ENCODE assay signal across 8 mouse cellular contexts in the genomic region with DNA sequence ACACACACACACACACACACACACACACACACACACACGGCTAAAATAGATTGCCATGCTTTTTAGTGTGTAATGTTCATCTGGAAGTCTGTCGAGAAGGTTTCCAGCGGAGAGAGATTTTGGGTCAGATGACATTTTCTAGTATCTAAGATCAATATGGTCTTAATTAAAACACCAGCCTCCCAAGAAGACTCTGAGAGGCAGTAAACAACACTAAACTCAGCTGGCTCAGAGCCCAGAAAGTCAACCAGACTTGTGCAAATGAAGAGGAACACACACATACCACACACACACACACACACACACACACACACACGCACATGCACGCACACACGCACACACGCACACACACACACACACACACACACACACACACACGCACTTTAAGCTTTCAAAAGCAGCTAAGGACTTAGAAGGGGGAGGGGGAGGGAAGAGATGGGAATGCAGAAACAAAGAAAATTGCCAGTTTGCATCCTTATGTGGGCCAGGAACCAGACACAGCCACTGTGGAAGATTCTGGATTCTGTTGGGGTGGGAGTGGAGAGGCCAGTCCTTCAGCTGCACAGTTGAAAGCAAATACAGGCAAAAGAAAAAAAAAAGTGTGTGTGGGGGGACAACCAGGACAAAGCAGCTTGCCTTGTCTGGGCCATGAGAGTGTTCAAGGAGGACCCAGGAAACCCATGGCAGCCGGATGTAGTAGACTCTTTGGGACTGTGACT.
DNase-seq lines count a peak whose midpoint lies in the region; ATAC-seq and TF ChIP-seq lines count a peak whose summit lies in the region.

No protein-coding gene starts in this region.

- H3K4me1 ChIP-seq in hindbrain, embryonic 13.5 days (replicated peaks): no peaks in the 10 kb centered on the region
- peaks cover 3% of the 10 kb centered on the region; the same call in 1 of the 2 replicates for H3K4me1 ChIP-seq in hindbrain, embryonic 12.5 days
- no peaks in the 10 kb centered on the region for H3K4me1 ChIP-seq in forebrain, postnatal 0 days (ENCODE audit: insufficient read depth)
- no peaks in the 10 kb centered on the region for H3K4me1 ChIP-seq in lung, postnatal 0 days (ENCODE audit: insufficient read depth, low read depth, low read length)
- no peaks in the 10 kb centered on the region for H3K4me1 ChIP-seq in liver, postnatal 0 days (ENCODE audit: insufficient read depth)

- H3K36me3 ChIP-seq in hindbrain, embryonic 13.5 days: no peaks in the 10 kb centered on the region
- H3K36me3 ChIP-seq in hindbrain, embryonic 12.5 days: no peaks in the 10 kb centered on the region
- H3K36me3 ChIP-seq in forebrain, postnatal 0 days (ENCODE audit: insufficient read depth): no peaks in the 10 kb centered on the region
- H3K36me3 ChIP-seq in lung, postnatal 0 days (ENCODE audit: insufficient read depth, low read length): no peaks in the 10 kb centered on the region
- H3K36me3 ChIP-seq in liver, postnatal 0 days (replicated peaks; ENCODE audit: insufficient read depth, low read length): no peaks in the 10 kb centered on the region

- H3K9me3 ChIP-seq in hindbrain, embryonic 13.5 days: no peaks in the 10 kb centered on the region
- 0 out of 2 replicates have a peak, but pooled peaks cover 3% of the 10 kb centered on the region for H3K9me3 ChIP-seq in hindbrain, embryonic 12.5 days (replicated peaks)
- no peaks in the 10 kb centered on the region for H3K9me3 ChIP-seq in forebrain, postnatal 0 days (ENCODE audit: low read length)
- H3K9me3 ChIP-seq in lung, postnatal 0 days (ENCODE audit: low read length): no peaks in the 10 kb centered on the region; the same call in 1 of the 2 replicates
- no peaks in the 10 kb centered on the region for H3K9me3 ChIP-seq in liver, postnatal 0 days (ENCODE audit: low read length)

- H3K27me3 ChIP-seq in hindbrain, embryonic 13.5 days: no peaks in the 10 kb centered on the region
- H3K27me3 ChIP-seq in hindbrain, embryonic 12.5 days: no peaks in the 10 kb centered on the region
- H3K27me3 ChIP-seq in forebrain, postnatal 0 days (ENCODE audit: insufficient read depth, low read length): no peaks in the 10 kb centered on the region
- H3K27me3 ChIP-seq in lung, postnatal 0 days (replicated peaks; ENCODE audit: insufficient read depth, low read length): no peaks in the 10 kb centered on the region
- H3K27me3 ChIP-seq in liver, postnatal 0 days (ENCODE audit: insufficient read depth, low read length): no peaks in the 10 kb centered on the region

- ATAC-seq in hindbrain, embryonic 13.5 days (ENCODE audit: low FRiP score): no peak
- ATAC-seq in hindbrain, embryonic 12.5 days (ENCODE audit: low FRiP score): no peak
- peak; percentile 53; the same call in 1 of the 2 replicates for ATAC-seq in forebrain, postnatal 0 days
- peak; percentile 19; the same call in 1 of the 2 replicates for ATAC-seq in lung, postnatal 0 days
- ATAC-seq in liver, postnatal 0 days: no peak

- TF ChIP-seq CTCF in forebrain, postnatal 0 days (IDR thresholded peaks at IDR 0.05; ENCODE audit: low read depth): no peak
- TF ChIP-seq CTCF in lung, postnatal 0 days (IDR thresholded peaks at IDR 0.05): no peak
- TF ChIP-seq CTCF in liver, postnatal 0 days (IDR thresholded peaks at IDR 0.05; ENCODE audit: low read depth): no peak

- DNase-seq in NIH3T3 (ENCODE audit: low read depth): peak; percentile 91
- peak; percentile 82 for DNase-seq in forebrain, postnatal 0 days
- DNase-seq in lung, postnatal 0 days (ENCODE audit: low spot score): peak; percentile 53
- no peak for DNase-seq in thymus, postnatal 14 days
- no peak for DNase-seq in cerebellum, adult 9-10 months
- no peak for DNase-seq in liver, postnatal 0 days

- H3K27ac ChIP-seq in hindbrain, embryonic 13.5 days: 0 out of 2 replicates have a peak overlapping the region, but pooled peaks have one; percentile 58
- H3K27ac ChIP-seq in hindbrain, embryonic 12.5 days: no peak overlapping the region
- 0 out of 2 replicates have a peak overlapping the region, but pooled peaks have one; percentile 45 for H3K27ac ChIP-seq in forebrain, postnatal 0 days (ENCODE audit: low read depth, low read length)
- no peak overlapping the region for H3K27ac ChIP-seq in lung, postnatal 0 days (ENCODE audit: low read length)
- H3K27ac ChIP-seq in liver, postnatal 0 days (ENCODE audit: low read depth): no peak overlapping the region

- H3K9ac ChIP-seq in hindbrain, embryonic 13.5 days: no peak overlapping the region
- H3K9ac ChIP-seq in hindbrain, embryonic 12.5 days: no peak overlapping the region
- H3K9ac ChIP-seq in forebrain, postnatal 0 days: no peak overlapping the region
- H3K9ac ChIP-seq in lung, postnatal 0 days (replicated peaks; ENCODE audit: low read depth): no peak overlapping the region
- no peak overlapping the region for H3K9ac ChIP-seq in liver, postnatal 0 days (replicated peaks)

- TF ChIP-seq EP300 in lung, postnatal 0 days (IDR thresholded peaks at IDR 0.05): no peak
- TF ChIP-seq EP300 in liver, postnatal 0 days (IDR thresholded peaks at IDR 0.05; ENCODE audit: low read depth): no peak

- WGBS in hindbrain, embryonic 13.5 days: 75% methylated on average over 9 of the region's 9 CpGs
- WGBS in hindbrain, embryonic 12.5 days: 69% methylated on average over 8 of the region's 9 CpGs
- WGBS in forebrain, postnatal 0 days: 58% methylated on average over 9 of the region's 9 CpGs
- WGBS in lung, postnatal 0 days: 44% methylated on average over 9 of the region's 9 CpGs
- WGBS in liver, postnatal 0 days (ENCODE audit: insufficient replicate concordance): 75% methylated on average over 8 of the region's 9 CpGs

- H3K4me2 ChIP-seq in hindbrain, embryonic 13.5 days: no peak overlapping the region
- H3K4me2 ChIP-seq in hindbrain, embryonic 12.5 days (replicated peaks): no peak overlapping the region
- H3K4me2 ChIP-seq in forebrain, postnatal 0 days (ENCODE audit: low read depth): no peak overlapping the region
- H3K4me2 ChIP-seq in lung, postnatal 0 days (replicated peaks; ENCODE audit: low read depth, low read length): no peak overlapping the region
- no peak overlapping the region for H3K4me2 ChIP-seq in liver, postnatal 0 days (ENCODE audit: low read depth, low read length)

- no peak overlapping the region for H3K4me3 ChIP-seq in hindbrain, embryonic 13.5 days
- no peak overlapping the region for H3K4me3 ChIP-seq in hindbrain, embryonic 12.5 days
- H3K4me3 ChIP-seq in forebrain, postnatal 0 days (ENCODE audit: low read depth, low read length): no peak overlapping the region
- H3K4me3 ChIP-seq in lung, postnatal 0 days (ENCODE audit: low read depth, low read length): no peak overlapping the region
- no peak overlapping the region for H3K4me3 ChIP-seq in liver, postnatal 0 days (ENCODE audit: low read depth, low read length)

Comparison
In these comparisons a context has a peak if more than half of its experiments do, and no peak if none do; other contexts are left out.
1. H3K27ac ChIP-seq: peak in hindbrain, embryonic 13.5 days (single experiment) and forebrain, postnatal 0 days (single experiment); none in hindbrain, embryonic 12.5 days (single experiment), lung, postnatal 0 days (single experiment) and liver, postnatal 0 days (single experiment).
2. ATAC-seq: peak in forebrain, postnatal 0 days (single experiment) and lung, postnatal 0 days (single experiment); none in hindbrain, embryonic 13.5 days (single experiment), hindbrain, embryonic 12.5 days (single experiment) and liver, postnatal 0 days (single experiment).
3. DNase-seq: peak in NIH3T3 (single experiment), forebrain, postnatal 0 days (single experiment) and lung, postnatal 0 days (single experiment); none in thymus, postnatal 14 days (single experiment), cerebellum, adult 9-10 months (single experiment) and liver, postnatal 0 days (single experiment).